Mouse (Mus musculus): ENCODE results near the gene Sytl3. TPM values are rescaled to one million over a fixed set of nuclear protein-coding genes. Genes with fewer than 3 reads are reported as not detected.
"Not testable (repeated sequence)": the region's sequence is repeated elsewhere in the genome, so short reads cannot be mapped to it uniquely, and the experiment has no call there.

The Sytl3 gene
- polyA plus RNA-seq, 1 experiment = 2.2 TPM

- H3K27ac ChIP-seq (replicated peaks; ENCODE audit: low read depth, low read length); H3K4me1 ChIP-seq (ENCODE audit: control insufficient read depth, insufficient read depth, insufficient read length, low read length); H3K4me3 ChIP-seq (ENCODE audit: insufficient read depth, low read depth, low read length): not testable (repeated sequence)
Observed at GRCm38 (mm10) chr17:6638444-6638843, 20.4 kb upstream of the Sytl3 start.

GRCm38 (mm10) chr17:6639486-6639885, 19.4 kb upstream of the Sytl3 start:
- H3K4me1 ChIP-seq (ENCODE audit: control insufficient read depth, insufficient read depth, insufficient read length, low read length); H3K27ac ChIP-seq (replicated peaks; ENCODE audit: low read depth, low read length); H3K4me3 ChIP-seq (ENCODE audit: insufficient read depth, low read depth, low read length): not testable (repeated sequence)

GRCm38 (mm10) chr17:6640044-6640637, 18.8 kb upstream of the Sytl3 start:
- H3K4me1 ChIP-seq (ENCODE audit: control insufficient read depth, insufficient read depth, insufficient read length, low read length); H3K4me3 ChIP-seq (ENCODE audit: insufficient read depth, low read depth, low read length); H3K27ac ChIP-seq (replicated peaks; ENCODE audit: low read depth, low read length): not testable (repeated sequence)

DNA sequence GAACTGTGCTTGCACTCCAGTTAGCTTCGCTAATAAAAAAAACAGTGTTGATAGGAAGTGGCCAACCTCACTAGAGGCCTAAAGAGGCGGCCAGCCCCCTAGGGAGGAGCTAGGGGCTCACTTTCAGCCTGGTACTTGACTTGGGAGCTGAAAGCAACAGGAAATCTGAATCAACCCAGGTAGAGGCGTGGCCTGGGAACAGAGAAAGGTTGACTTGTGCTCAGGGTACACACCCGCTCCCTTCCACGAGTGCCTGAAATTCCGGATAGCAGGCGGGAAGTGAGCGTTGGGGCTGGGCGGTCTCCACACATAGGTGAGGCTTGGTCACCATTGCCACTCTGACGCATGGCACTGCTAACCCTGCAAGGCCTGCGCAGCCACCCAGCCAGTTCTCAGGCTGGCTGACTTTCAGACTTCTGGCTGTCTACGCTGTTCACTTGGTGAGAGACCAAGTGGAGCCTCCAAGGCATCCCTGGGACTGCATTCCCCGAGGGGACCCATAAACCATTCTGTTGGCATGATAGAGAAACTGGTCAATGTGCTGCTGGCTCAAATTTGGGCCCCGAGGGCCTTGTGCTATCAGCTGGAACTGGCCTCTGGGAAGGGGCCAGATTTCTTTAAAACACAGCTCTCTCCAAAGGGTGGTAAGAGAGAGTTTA, 18.0 kb upstream of the Sytl3 start:
- not testable (repeated sequence) for H3K27ac ChIP-seq (replicated peaks; ENCODE audit: low read depth, low read length); H3K4me3 ChIP-seq (ENCODE audit: insufficient read depth, low read depth, low read length); H3K4me1 ChIP-seq (ENCODE audit: control insufficient read depth, insufficient read depth, insufficient read length, low read length)

GRCm38 (mm10) chr17:6644210-6644609, 14.7 kb upstream of the Sytl3 start:
- not testable (repeated sequence) for H3K27ac ChIP-seq (replicated peaks; ENCODE audit: low read depth, low read length); H3K4me3 ChIP-seq (ENCODE audit: insufficient read depth, low read depth, low read length)

GRCm38 (mm10) chr17:6644673-6645072, 14.2 kb upstream of the Sytl3 start:
- not testable (repeated sequence) for H3K4me3 ChIP-seq (ENCODE audit: insufficient read depth, low read depth, low read length); H3K27ac ChIP-seq (replicated peaks; ENCODE audit: low read depth, low read length); H3K4me1 ChIP-seq (ENCODE audit: control insufficient read depth, insufficient read depth, insufficient read length, low read length)

More at GRCm38 (mm10) chr17:6644210-6644609, 14.7 kb upstream of the Sytl3 start:
- H3K4me1 ChIP-seq (ENCODE audit: control insufficient read depth, insufficient read depth, insufficient read length, low read length) = not testable (repeated sequence)

- H3K4me3 ChIP-seq (ENCODE audit: insufficient read depth, low read depth, low read length); H3K4me1 ChIP-seq (ENCODE audit: control insufficient read depth, insufficient read depth, insufficient read length, low read length); H3K27ac ChIP-seq (replicated peaks; ENCODE audit: low read depth, low read length): not testable (repeated sequence)
Observed at GRCm38 (mm10) chr17:6645668-6646067, 13.2 kb upstream of the Sytl3 start.

GRCm38 (mm10) chr17:6646841-6647240, 12.1 kb upstream of the Sytl3 start:
- H3K27ac ChIP-seq (replicated peaks; ENCODE audit: low read depth, low read length); H3K4me3 ChIP-seq (ENCODE audit: insufficient read depth, low read depth, low read length); H3K4me1 ChIP-seq (ENCODE audit: control insufficient read depth, insufficient read depth, insufficient read length, low read length): not testable (repeated sequence)

- H3K4me1 ChIP-seq (ENCODE audit: control insufficient read depth, insufficient read depth, insufficient read length, low read length); H3K27ac ChIP-seq (replicated peaks; ENCODE audit: low read depth, low read length); H3K4me3 ChIP-seq (ENCODE audit: insufficient read depth, low read depth, low read length): not testable (repeated sequence)
Observed at GRCm38 (mm10) chr17:6647452-6647851, 11.4 kb upstream of the Sytl3 start.

DNA sequence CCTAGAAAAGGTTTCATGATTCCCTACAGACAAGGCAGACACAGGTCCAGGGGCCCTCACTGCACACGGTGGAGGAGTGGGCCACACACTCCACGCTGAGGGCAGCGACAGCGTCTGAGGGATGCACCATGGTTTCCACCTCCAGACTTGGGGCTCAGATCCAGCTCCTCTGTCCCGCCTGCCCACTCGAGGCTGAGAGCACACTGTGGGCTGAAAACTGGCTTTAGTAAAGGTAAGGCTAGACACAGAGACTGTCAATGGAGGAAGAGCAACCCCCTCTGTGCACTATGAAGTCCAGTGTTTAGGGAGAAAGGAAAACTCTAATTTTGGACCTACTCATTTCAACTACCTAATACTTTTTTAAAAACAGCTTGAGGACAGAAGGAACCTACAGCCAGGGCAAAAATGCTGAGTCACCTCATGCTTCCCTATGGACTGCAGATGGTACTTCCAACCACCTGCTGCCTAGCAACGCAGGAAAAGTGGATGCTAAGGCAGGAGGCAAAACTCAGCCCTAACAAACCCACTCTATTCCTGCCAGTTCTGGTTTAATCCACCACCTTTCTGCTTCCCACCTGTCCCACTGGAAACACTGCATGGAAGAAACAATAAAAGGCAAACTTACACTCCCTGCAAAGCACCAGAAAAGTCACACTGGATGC, 7.9 kb upstream of the Sytl3 start:
- H3K4me3 ChIP-seq (ENCODE audit: insufficient read depth, low read depth, low read length); H3K27ac ChIP-seq (replicated peaks; ENCODE audit: low read depth, low read length); H3K4me1 ChIP-seq (ENCODE audit: control insufficient read depth, insufficient read depth, insufficient read length, low read length): not testable (repeated sequence)

DNA sequence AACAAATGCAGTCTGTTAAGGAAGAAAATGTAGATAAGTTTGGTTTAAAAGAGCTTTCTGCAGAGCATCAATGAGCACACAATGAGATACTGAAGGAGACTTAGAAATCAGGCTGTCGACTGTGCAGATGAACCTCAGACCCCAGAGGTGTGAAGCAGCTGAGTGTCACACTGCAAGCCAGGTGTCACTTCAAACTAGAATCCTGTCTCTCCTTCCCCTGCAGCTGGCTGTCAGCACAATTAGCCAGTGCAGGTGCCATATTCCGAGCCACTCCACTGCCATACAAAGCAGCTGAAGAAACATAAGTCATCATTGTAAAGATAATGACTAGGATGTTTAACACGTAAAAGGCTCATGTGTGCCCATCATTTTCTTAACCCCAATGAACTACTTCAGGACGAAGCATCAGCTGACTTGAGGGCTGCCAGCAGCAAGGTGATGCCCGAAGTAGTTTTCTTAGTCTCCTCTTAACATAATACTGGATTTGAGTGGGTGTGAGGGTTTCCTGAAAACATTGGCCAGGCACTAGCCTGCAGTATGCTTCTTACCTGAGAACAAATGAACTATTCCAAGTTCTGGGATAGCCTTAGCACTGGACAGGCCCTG, 5.4 kb upstream of the Sytl3 start:
- H3K27ac ChIP-seq (replicated peaks; ENCODE audit: low read depth, low read length); H3K4me1 ChIP-seq (ENCODE audit: control insufficient read depth, insufficient read depth, insufficient read length, low read length); H3K4me3 ChIP-seq (ENCODE audit: insufficient read depth, low read depth, low read length): not testable (repeated sequence)

GRCm38 (mm10) chr17:6655087-6655511, 3.8 kb upstream of the Sytl3 start:
- not testable (repeated sequence) for H3K4me1 ChIP-seq (ENCODE audit: control insufficient read depth, insufficient read depth, insufficient read length, low read length)
- 0 out of 2 replicates have a peak overlapping the region, but pooled peaks have one; percentile 23 for H3K27ac ChIP-seq (replicated peaks; ENCODE audit: low read depth, low read length)
- H3K4me3 ChIP-seq (ENCODE audit: insufficient read depth, low read depth, low read length) = peak overlapping the region; percentile 91

- Histone ChIP-seq H3K27ac (replicated peaks; ENCODE audit: low read depth, low read length) (peak within 1 kb of the TSS; percentile 31; the same call in 1 of the 2 replicates), H3K4me3 (ENCODE audit: insufficient read depth, low read depth, low read length) (peak within 1 kb of the TSS; percentile 91)
- H3K4me1 ChIP-seq (ENCODE audit: control insufficient read depth, insufficient read depth, insufficient read length, low read length) = not testable (repeated sequence)
Observed at GRCm38 (mm10) chr17:6655567-6656281, 3.2 kb upstream of the Sytl3 start, which contains the start of gene Dynlt1f. Gene Dynlt1f (minus strand): TSS chr17:6655900.

DNA sequence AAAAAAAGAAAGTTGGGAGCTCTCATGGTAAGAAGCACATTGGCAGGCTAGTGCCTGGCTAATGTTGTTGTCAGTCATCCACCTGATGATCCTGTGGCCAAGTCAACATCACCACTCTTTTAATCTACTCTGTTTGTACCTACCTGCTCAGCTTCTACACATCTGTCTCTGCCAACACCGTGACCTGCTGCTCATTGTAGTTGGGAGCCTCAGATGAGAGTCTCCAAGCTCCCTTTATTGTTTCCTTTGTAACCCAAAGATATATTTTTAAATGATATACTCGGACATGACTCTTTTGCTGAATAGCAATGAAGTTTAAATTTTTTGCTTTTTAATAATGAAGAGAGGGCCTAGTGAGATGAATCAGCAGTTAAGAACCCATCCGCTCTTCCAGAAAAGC, 2.4 kb upstream of the Sytl3 start:
- not testable (repeated sequence) for H3K27ac ChIP-seq (replicated peaks; ENCODE audit: low read depth, low read length); H3K4me3 ChIP-seq (ENCODE audit: insufficient read depth, low read depth, low read length); H3K4me1 ChIP-seq (ENCODE audit: control insufficient read depth, insufficient read depth, insufficient read length, low read length)

GRCm38 (mm10) chr17:6660589-6660988, 1.7 kb downstream of the Sytl3 start:
- not testable (repeated sequence) for H3K4me3 ChIP-seq (ENCODE audit: insufficient read depth, low read depth, low read length); H3K4me1 ChIP-seq (ENCODE audit: control insufficient read depth, insufficient read depth, insufficient read length, low read length); H3K27ac ChIP-seq (replicated peaks; ENCODE audit: low read depth, low read length)
